Mouse (Mus musculus): Measurements from ENCODE around the gene Itga4.

The Itga4 gene

GRCm38 (mm10) chr2:79255192-79256000 lies at the start of gene Itga4:
Gene Itga4, plus strand, starts transcription at chr2:79255426.
- peak; percentile 50 for DNase-seq

- no peak for DNase-seq
These were observed 49.0 kb upstream of the Itga4 start for GRCm38 (mm10) chr2:79206191-79206755.

- no peak for DNase-seq
These were observed 40.2 kb upstream of the Itga4 start for GRCm38 (mm10) chr2:79214982-79215381.

GRCm38 (mm10) chr2:79215479-79215878 lies 39.7 kb upstream of the Itga4 start:
- DNase-seq, result no peak

- DNase-seq, result no peak
These were observed 30.4 kb upstream of the Itga4 start for GRCm38 (mm10) chr2:79224714-79225426.

GRCm38 (mm10) chr2:79227805-79228241 lies 27.4 kb upstream of the Itga4 start:
- DNase-seq, result no peak

- no peak for DNase-seq
These were observed 23.9 kb upstream of the Itga4 start for GRCm38 (mm10) chr2:79231056-79231949.

- no peak for DNase-seq
These were observed 19.3 kb upstream of the Itga4 start for GRCm38 (mm10) chr2:79235767-79236487.

GRCm38 (mm10) chr2:79237216-79237615 lies 18.0 kb upstream of the Itga4 start:
- DNase-seq, result no peak

- DNase-seq, result no peak
These were observed 10.9 kb upstream of the Itga4 start for GRCm38 (mm10) chr2:79244276-79244675.

- DNase-seq, result no peak
These were observed 10.5 kb upstream of the Itga4 start for GRCm38 (mm10) chr2:79244743-79245142.

GRCm38 (mm10) chr2:79248283-79248682 lies 6.9 kb upstream of the Itga4 start:
- DNase-seq, result no peak

GRCm38 (mm10) chr2:79250510-79250909 lies 4.7 kb upstream of the Itga4 start:
- no peak for DNase-seq

- no peak for DNase-seq
These were observed 1.4 kb upstream of the Itga4 start for GRCm38 (mm10) chr2:79253754-79254197.

GRCm38 (mm10) chr2:79254588-79255191 lies 536 bp upstream of the Itga4 start:
- DNase-seq, result no peak

GRCm38 (mm10) chr2:79256001-79256339 lies 744 bp downstream of the Itga4 start:
- no peak for DNase-seq

GRCm38 (mm10) chr2:79256376-79256775 lies 1.1 kb downstream of the Itga4 start:
- DNase-seq, result no peak

GRCm38 (mm10) chr2:79256880-79257279 lies 1.7 kb downstream of the Itga4 start:
- DNase-seq, result no peak

- DNase-seq, result no peak
These were observed 2.2 kb downstream of the Itga4 start for GRCm38 (mm10) chr2:79257411-79257810.

GRCm38 (mm10) chr2:79259326-79259725 lies 4.1 kb downstream of the Itga4 start:
- DNase-seq, result no peak

- DNase-seq, result peak; percentile 62
These were observed 10.4 kb downstream of the Itga4 start for GRCm38 (mm10) chr2:79265665-79266064.

- no peak for DNase-seq
These were observed 11.3 kb downstream of the Itga4 start for GRCm38 (mm10) chr2:79266480-79266879.
